Mouse (Mus musculus) ES-Bruce4 (cell line): ENCODE data around the gene Ccdc142. TPM values are rescaled to one million over a fixed set of nuclear protein-coding genes. Genes with fewer than 3 reads are reported as not detected.

ENCODE experiments used
- H3K27ac ChIP-seq: 2 replicates; pipeline ENCODE4 v1.5.1; 2012; ENCODE audit warnings: low read length, inconsistent platforms; ENCODE audit not compliant: insufficient read depth
- H3K27me3 ChIP-seq: 2 replicates; pipeline ENCODE4 v1.6.1; 2012; ENCODE audit warnings: mild to moderate bottlenecking, low read length, inconsistent platforms; ENCODE audit not compliant: control insufficient read depth, poor library complexity, insufficient read depth, severe bottlenecking
- H3K36me3 ChIP-seq: 2 replicates; pipeline ENCODE4 v1.6.1; 2012; ENCODE audit warnings: inconsistent platforms, mild to moderate bottlenecking, low read length, moderate library complexity; ENCODE audit not compliant: control insufficient read depth, poor library complexity, insufficient read depth, severe bottlenecking
- H3K4me1 ChIP-seq: one replicate; pipeline ENCODE4 v1.8.1; 2011; ENCODE audit warnings: low read length; ENCODE audit not compliant: control insufficient read depth, insufficient read depth
- H3K4me3 ChIP-seq: 2 replicates; pipeline ENCODE4 v1.5.1; 2011; ENCODE audit warnings: low read depth, mild to moderate bottlenecking, low read length
- H3K9ac ChIP-seq: 2 replicates; pipeline ENCODE4 v1.6.1; 2012; ENCODE audit warnings: low read depth, mild to moderate bottlenecking, inconsistent platforms; ENCODE audit not compliant: poor library complexity, severe bottlenecking
- H3K9me3 ChIP-seq: replicated peaks from 2 replicates; pipeline ENCODE4 v1.6.1; 2012; ENCODE audit warnings: mild to moderate bottlenecking, low read length, inconsistent platforms; ENCODE audit not compliant: control insufficient read depth, poor library complexity, insufficient read depth, severe bottlenecking
- CTCF ChIP-seq: IDR thresholded peaks from one replicate; pipeline ENCODE4 v1.8.1; 2011; ENCODE audit warnings: low read depth, low read length
- POLR2A ChIP-seq: IDR thresholded peaks from one replicate; pipeline ENCODE4 v1.8.1; 2011; ENCODE audit warnings: low read length; ENCODE audit not compliant: insufficient read depth
- polyA plus RNA-seq: library from polyadenylated mRNA; stranded (reverse); fragments of >200 nt; gene quantifications from 2 replicates; pipeline ENCODE4 v1.2.4, GENCODE M21; 2011; ENCODE audit warnings: low read depth; ENCODE audit not compliant: missing spikeins, insufficient read depth, insufficient read length

Ccdc142 gene
- polyA plus RNA-seq, 1 experiment: not detected

DNA sequence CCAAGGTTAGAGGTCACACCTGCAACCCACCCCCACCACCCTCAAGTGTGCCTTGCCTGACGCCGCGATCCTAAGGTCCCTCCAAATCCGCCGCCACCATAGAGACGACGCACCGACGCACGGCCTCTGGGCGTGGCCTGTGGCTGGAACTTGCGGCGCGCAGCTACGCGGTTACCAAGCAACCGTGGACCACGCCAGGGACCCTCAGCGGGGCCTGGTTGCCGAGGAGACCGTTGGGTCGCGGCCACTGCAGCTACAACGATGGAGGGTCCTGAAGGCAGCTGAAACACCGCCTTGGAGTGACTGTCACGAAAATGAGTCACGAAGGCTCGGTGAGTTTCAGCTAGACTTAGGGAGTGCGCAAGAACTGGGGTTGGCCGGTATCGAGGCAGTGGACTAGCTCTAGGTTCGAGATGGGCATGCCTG, 54.9 kb downstream of the Ccdc142 start, which contains the start of the genes Wdr54 and 1700003E16Rik:
Gene Wdr54 (minus strand): TSS at position 139 of the 426 bp plus-strand sequence.
Gene 1700003E16Rik (plus strand): TSS at position 146 of the 426 bp plus-strand sequence.
- Histone ChIP-seq H3K4me1 (no peaks in the 10 kb centered on the region), H3K36me3 (no peaks in the 10 kb centered on the region), H3K9ac (peak within 1 kb of the TSS; percentile 25; the same call in 1 of the 2 replicates), H3K27me3 (no peaks in the 10 kb centered on the region), H3K27ac (no peak within 1 kb of the TSS), H3K4me3 (peak within 1 kb of the TSS; percentile 82), H3K9me3 (no peaks in the 10 kb centered on the region)
- peak; percentile 25 for TF ChIP-seq POLR2A
- TF ChIP-seq CTCF: no peak

Other genes with a start within 250 kb of the Ccdc142 start
- 1.2 and 1.9 TPM in 2 replicates for gene Sema4f, start 161.8 kb upstream of the Ccdc142 start, polyA plus RNA-seq
- gene M1ap, start 154.7 kb upstream of the Ccdc142 start, polyA plus RNA-seq: 2.2 and 2.3 TPM in 2 replicates
- gene Dok1, start 68.1 kb upstream of the Ccdc142 start, polyA plus RNA-seq: 4.7 and 4.8 TPM in 2 replicates
- 2.2 and 3.1 TPM in 2 replicates for gene Loxl3, start 67.4 kb upstream of the Ccdc142 start, polyA plus RNA-seq
- gene Aup1, start 47.1 kb upstream of the Ccdc142 start, polyA plus RNA-seq: 42.4 and 44.3 TPM in 2 replicates
- gene Htra2, start 46.3 kb upstream of the Ccdc142 start, polyA plus RNA-seq: 36.8 and 37.4 TPM in 2 replicates
- 2.9 and 3.7 TPM in 2 replicates for gene Dqx1, start 43.8 kb upstream of the Ccdc142 start, polyA plus RNA-seq
- gene Tlx2, start 31.3 kb upstream of the Ccdc142 start, polyA plus RNA-seq: not detected in 2 replicates
- gene Pcgf1, start 23.7 kb upstream of the Ccdc142 start, polyA plus RNA-seq: 14.7 and 21.3 TPM in 2 replicates
- not detected in 2 replicates for gene Lbx2, start 15.2 kb upstream of the Ccdc142 start, polyA plus RNA-seq
- 0.45 and 1.2 TPM in 2 replicates for gene Gm42688, start within 50 bp of the Ccdc142 start, polyA plus RNA-seq
- 29.5 and 36.4 TPM in 2 replicates for gene Mrpl53, start 7.4 kb downstream of the Ccdc142 start, polyA plus RNA-seq
- gene Mogs, start 13.9 kb downstream of the Ccdc142 start, polyA plus RNA-seq: 23.3 and 25.4 TPM in 2 replicates
- 26.7 and 32.4 TPM in 2 replicates for gene Wbp1, start 20.0 kb downstream of the Ccdc142 start, polyA plus RNA-seq
- gene Ino80b, start 23.8 kb downstream of the Ccdc142 start, polyA plus RNA-seq: 9.0 and 11.6 TPM in 2 replicates
- 10.4 and 10.5 TPM in 2 replicates for gene Rtkn, start 33.9 kb downstream of the Ccdc142 start, polyA plus RNA-seq
- gene Wdr54, start 54.8 kb downstream of the Ccdc142 start, polyA plus RNA-seq: 7.3 and 7.9 TPM in 2 replicates
- gene 1700003E16Rik, start 54.8 kb downstream of the Ccdc142 start, polyA plus RNA-seq: not detected in 2 replicates
- gene Dctn1, start 64.3 kb downstream of the Ccdc142 start, polyA plus RNA-seq: 41.5 and 52.4 TPM in 2 replicates
- 2.1 and 3.8 TPM in 2 replicates for gene Slc4a5, start 118.2 kb downstream of the Ccdc142 start, polyA plus RNA-seq
- gene Mthfd2, start 224.3 kb downstream of the Ccdc142 start, polyA plus RNA-seq: 58.4 and 63.8 TPM in 2 replicates
- 49.5 and 62.1 TPM in 2 replicates for gene Mob1a, start 224.4 kb downstream of the Ccdc142 start, polyA plus RNA-seq
- 37.9 and 38.1 TPM in 2 replicates for gene Bola3, start 247.5 kb downstream of the Ccdc142 start, polyA plus RNA-seq